Mouse (Mus musculus) intestine, postnatal 0 days (tissue): Measurements from ENCODE around the gene Olfr283. TPM values are rescaled to one million over a fixed set of nuclear protein-coding genes. Genes with fewer than 3 reads are reported as not detected.

Experiments used
- ATAC-seq: fragments of 200-750 bp; cut with Nextera tagmentation; 2 replicates; pipeline ENCODE4 v1.8.0; 2017; ENCODE audit warnings: mild to moderate bottlenecking, moderate TSS enrichment, moderate library complexity
- H3K27ac ChIP-seq: fragments of 300-500 bp; sonication (generic); 2 replicates; pipeline ENCODE4 v1.5.1; 2014; ENCODE audit warnings: mild to moderate bottlenecking, low read depth, low read length, moderate library complexity
- H3K27me3 ChIP-seq: fragments of 300-500 bp; sonication (generic); replicated peaks from 2 replicates; pipeline ENCODE4 v1.6.1; 2014; ENCODE audit warnings: low read length, mixed read lengths; ENCODE audit not compliant: control insufficient read depth, insufficient read depth
- H3K36me3 ChIP-seq: fragments of 300-500 bp; sonication (generic); 2 replicates; pipeline ENCODE4 v1.6.1; 2014; ENCODE audit warnings: mild to moderate bottlenecking, moderate library complexity; ENCODE audit not compliant: control insufficient read depth, insufficient read depth
- H3K4me1 ChIP-seq: fragments of 300-500 bp; sonication (generic); replicated peaks from 2 replicates; pipeline ENCODE4 v1.6.1; 2014; ENCODE audit warnings: antibody characterized with exemption, low read length, mixed read lengths; ENCODE audit not compliant: control insufficient read depth, insufficient read depth
- H3K4me2 ChIP-seq: fragments of 300-500 bp; sonication (generic); replicated peaks from 2 replicates; pipeline ENCODE4 v1.6.1; 2014; ENCODE audit warnings: low read depth, mild to moderate bottlenecking, moderate library complexity
- H3K4me3 ChIP-seq: fragments of 300-500 bp; sonication (generic); 2 replicates; pipeline ENCODE4 v1.5.1; 2014; ENCODE audit warnings: low read depth, low read length
- H3K9ac ChIP-seq: fragments of 300-500 bp; sonication (generic); 2 replicates; pipeline ENCODE4 v1.6.1; 2014; ENCODE audit warnings: mild to moderate bottlenecking, low read depth, low read length
- H3K9me3 ChIP-seq: fragments of 300-500 bp; sonication (generic); 2 replicates; pipeline ENCODE4 v1.6.1; 2016; ENCODE audit warnings: mixed run types; ENCODE audit not compliant: control insufficient read depth
- CTCF ChIP-seq: sonication (generic); IDR thresholded peaks from 2 replicates; pipeline ENCODE4 v1.5.1; 2016; ENCODE audit warnings: low read depth, mild to moderate bottlenecking, control low read depth, antibody characterized with exemption, moderate library complexity
- WGBS: fragments of 180-500 bp; shearing (Covaris S2); extraction: QIAGEN DNeasy Blood & Tissue Kit; methylation state at CpG from one replicate; pipeline ENCODE4 v1.1.7; 2014; 5-methylcytosine and 5-hydroxymethylcytosine counted together
- polyA plus RNA-seq: library from polyadenylated mRNA; unstranded; fragments of >200 nt; fragmentation: Nextera tagmentation; extraction: Ambion mirVana; gene quantifications from 2 replicates; pipeline ENCODE4 v1.2.1, GENCODE M21; 2015

Gene Olfr283
- polyA plus RNA-seq, 1 experiment from 2014 or later: not detected

- Histone ChIP-seq H3K4me2 (no peak overlapping the region), H3K4me3 (no peak overlapping the region), H3K9ac (no peak overlapping the region), H3K4me1 (no peaks in the 10 kb centered on the region), H3K36me3 (no peaks in the 10 kb centered on the region), H3K27me3 (no peaks in the 10 kb centered on the region), H3K9me3 (no peaks in the 10 kb centered on the region), H3K27ac (no peak overlapping the region)
- no peak for TF ChIP-seq CTCF
- no peak for ATAC-seq
- WGBS: 67% methylated on average over 10 of the region's 10 CpGs
These were observed 10.5 kb upstream of the Olfr283 start for GRCm38 (mm10) chr15:98391081-98391902.

- 27% methylated on average over 7 of the region's 7 CpGs for WGBS
- no peaks in the 10 kb centered on the region for H3K9me3 ChIP-seq
- H3K36me3 ChIP-seq: no peaks in the 10 kb centered on the region
- no peaks in the 10 kb centered on the region for H3K4me1 ChIP-seq
- no peak overlapping the region for H3K27ac ChIP-seq
- H3K4me2 ChIP-seq: no peak overlapping the region
- H3K27me3 ChIP-seq: no peaks in the 10 kb centered on the region
- TF ChIP-seq CTCF: peak; percentile 95
- no peak overlapping the region for H3K4me3 ChIP-seq
- no peak for ATAC-seq
- H3K9ac ChIP-seq: no peak overlapping the region
These were observed 9.1 kb upstream of the Olfr283 start for GRCm38 (mm10) chr15:98389796-98390195.

- Histone ChIP-seq H3K27me3 (no peaks in the 10 kb centered on the region), H3K9me3 (no peaks in the 10 kb centered on the region), H3K36me3 (no peaks in the 10 kb centered on the region), H3K9ac (no peak overlapping the region), H3K4me3 (no peak overlapping the region), H3K27ac (no peak overlapping the region), H3K4me2 (no peak overlapping the region), H3K4me1 (no peaks in the 10 kb centered on the region)
- no peak for TF ChIP-seq CTCF
- WGBS: 75% methylated on average over 2 of the region's 2 CpGs
- ATAC-seq: no peak
These were observed 6.9 kb upstream of the Olfr283 start for GRCm38 (mm10) chr15:98387621-98388020.

- H3K9me3 ChIP-seq: no peaks in the 10 kb centered on the region
- H3K4me1 ChIP-seq: no peaks in the 10 kb centered on the region
- ATAC-seq: no peak
- no peaks in the 10 kb centered on the region for H3K36me3 ChIP-seq
- 86% methylated on average over 13 of the region's 13 CpGs for WGBS
- no peaks in the 10 kb centered on the region for H3K27me3 ChIP-seq
- H3K4me3 ChIP-seq: no peak overlapping the region
- no peak overlapping the region for H3K27ac ChIP-seq
- H3K4me2 ChIP-seq: no peak overlapping the region
- TF ChIP-seq CTCF: no peak
- no peak overlapping the region for H3K9ac ChIP-seq
These were observed 2.5 kb downstream of the Olfr283 start for GRCm38 (mm10) chr15:98378209-98378608.

- H3K9ac ChIP-seq: no peak within 1 kb of the TSS
- WGBS: 69% methylated on average over 8 of the region's 8 CpGs
- no peak within 1 kb of the TSS for H3K4me2 ChIP-seq
- H3K4me1 ChIP-seq: no peaks in the 10 kb centered on the region
- no peaks in the 10 kb centered on the region for H3K9me3 ChIP-seq
- no peaks in the 10 kb centered on the region for H3K36me3 ChIP-seq
- no peak for TF ChIP-seq CTCF
- no peak for ATAC-seq
- no peak within 1 kb of the TSS for H3K4me3 ChIP-seq
- H3K27ac ChIP-seq: no peak within 1 kb of the TSS
- no peaks in the 10 kb centered on the region for H3K27me3 ChIP-seq
These were observed 39.9 kb downstream of the Olfr283 start, which contains the start of gene Olfr284 for GRCm38 (mm10) chr15:98340887-98341286. Olfr284 (minus strand) TSS chr15:98340987.

Other genes with a start within 250 kb of the Olfr283 start
- 41.9 and 46.6 TPM in 2 replicates for gene Asb8, start 215.3 kb downstream of the Olfr283 start, polyA plus RNA-seq
- 0.87 and 1.2 TPM in 2 replicates for gene Ccdc184, start 213.8 kb downstream of the Olfr283 start, polyA plus RNA-seq
- gene Olfr288, start 185.4 kb downstream of the Olfr283 start, polyA plus RNA-seq: not detected in 2 replicates
- not detected in 2 replicates for gene Gm44579, start 160.0 kb downstream of the Olfr283 start, polyA plus RNA-seq
- not detected in 2 replicates for gene Olfr287, start 159.9 kb downstream of the Olfr283 start, polyA plus RNA-seq
- not detected in 2 replicates for gene Olfr286, start 146.5 kb downstream of the Olfr283 start, polyA plus RNA-seq
- not detected in 2 replicates for gene H1fnt, start 123.7 kb downstream of the Olfr283 start, polyA plus RNA-seq
- 0.21 and 0.31 TPM in 2 replicates for gene Zfp641, start 84.8 kb downstream of the Olfr283 start, polyA plus RNA-seq
- gene Olfr285, start 63.6 kb downstream of the Olfr283 start, polyA plus RNA-seq: not detected in 2 replicates
- gene Olfr284, start 40.0 kb downstream of the Olfr283 start, polyA plus RNA-seq: not detected in 2 replicates
- not detected in 2 replicates for gene Olfr282, start 50.3 kb upstream of the Olfr283 start, polyA plus RNA-seq
- not detected in 2 replicates for gene Olfr281, start 71.6 kb upstream of the Olfr283 start, polyA plus RNA-seq
- not detected in 2 replicates for gene OR5BS1P, start 89.0 kb upstream of the Olfr283 start, polyA plus RNA-seq
- gene Lalba, start 101.8 kb upstream of the Olfr283 start, polyA plus RNA-seq: 0.34 and 0.56 TPM in 2 replicates
- gene Olfr279, start 111.5 kb upstream of the Olfr283 start, polyA plus RNA-seq: not detected in 2 replicates
- gene Kansl2, start 153.3 kb upstream of the Olfr283 start, polyA plus RNA-seq: 42.1 and 42.3 TPM in 2 replicates
- 21.1 and 25.0 TPM in 2 replicates for gene Ccnt1, start 190.0 kb upstream of the Olfr283 start, polyA plus RNA-seq
- gene 4930415O20Rik, start 190.1 kb upstream of the Olfr283 start, polyA plus RNA-seq: not detected in 2 replicates
- gene Adcy6, start 229.1 kb upstream of the Olfr283 start, polyA plus RNA-seq: 10.6 and 11.1 TPM in 2 replicates
- gene Cacnb3, start 249.9 kb upstream of the Olfr283 start, polyA plus RNA-seq: 9.3 and 10.3 TPM in 2 replicates